Mouse (Mus musculus): ENCODE measurements around the gene Adam15.

- TF ChIP-seq POLR2A (IDR thresholded peaks at IDR 0.05; ENCODE audit: insufficient read depth, low read depth, low read length) (no peak), CTCF (IDR thresholded peaks at IDR 0.05; ENCODE audit: insufficient read depth, low read depth, low read length) (no peak)
Measured at GRCm38 (mm10) chr3:89364631-89365030, 14.8 kb upstream of the Adam15 start.

Measured in olfactory bulb, adult 2 months (tissue).